Mouse (Mus musculus): ENCODE data around the gene Khsrp.

- TF ChIP-seq GATA1 (IDR thresholded peaks at IDR 0.05; ENCODE audit: low read length) (no peak), TAL1 (IDR thresholded peaks at IDR 0.05; ENCODE audit: low read length) (no peak)
Measured at GRCm38 (mm10) chr17:57032854-57033253, 1.5 kb upstream of the Khsrp start.

Data from erythroblast, embryonic 14.5 days (primary cell).